Mouse (Mus musculus): Measurements from ENCODE around the gene Tcirg1. TPM values are rescaled to one million over a fixed set of nuclear protein-coding genes. Genes with fewer than 3 reads are reported as not detected.

Gene Tcirg1
- polyA plus RNA-seq, 1 experiment: 45.5 TPM

DNA sequence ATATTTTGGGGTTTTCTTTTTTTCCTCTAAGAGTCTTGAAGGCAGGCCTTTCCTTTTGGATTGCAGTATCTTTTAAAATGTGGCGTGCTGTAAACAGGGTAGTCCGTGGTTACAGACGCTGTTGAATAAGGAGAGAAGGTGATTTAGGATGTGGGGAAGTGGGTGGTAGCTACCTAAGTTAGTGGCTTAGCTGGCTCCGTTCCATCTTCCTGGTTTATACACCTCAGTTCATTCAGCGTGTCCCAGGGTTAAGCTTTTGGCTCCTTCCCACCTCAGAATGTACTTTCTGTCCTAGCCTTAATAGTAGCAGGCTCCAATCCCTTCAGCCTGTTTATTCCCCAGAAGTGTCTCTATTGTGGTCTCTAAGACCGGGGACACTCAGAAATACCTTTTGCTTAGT, 51.8 kb downstream of the Tcirg1 start:
- DNase-seq (ENCODE audit: extremely low spot score in 1 of 2, low spot score in 1 of 2): no peak

GRCm38 (mm10) chr19:3853891-3854290, 53.0 kb downstream of the Tcirg1 start:
- peak in 1 of 2 experiments; percentile 31 for DNase-seq (ENCODE audit: extremely low spot score in 1 of 2, low spot score in 1 of 2)

DNA sequence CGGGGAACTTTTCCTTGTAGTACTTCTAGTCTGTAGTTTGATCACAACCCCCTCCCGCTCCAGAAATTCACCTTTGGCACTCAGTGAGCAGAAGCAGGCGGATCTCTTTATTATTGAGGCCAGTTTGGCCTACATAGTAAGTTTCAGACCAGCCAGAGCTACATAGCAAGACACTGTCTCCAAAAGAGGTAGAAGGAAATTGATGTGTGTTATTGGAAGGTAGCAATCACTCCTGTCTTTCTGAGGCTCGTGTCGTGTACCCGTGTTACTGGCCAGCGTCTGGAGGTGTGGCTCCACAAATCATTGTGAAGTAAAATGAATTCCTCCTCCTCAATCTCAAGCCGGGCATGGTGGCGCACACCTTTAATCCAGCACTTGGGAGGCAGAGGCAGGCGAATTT, 53.8 kb downstream of the Tcirg1 start:
- DNase-seq (ENCODE audit: extremely low spot score in 1 of 2, low spot score in 1 of 2): no peak

DNA sequence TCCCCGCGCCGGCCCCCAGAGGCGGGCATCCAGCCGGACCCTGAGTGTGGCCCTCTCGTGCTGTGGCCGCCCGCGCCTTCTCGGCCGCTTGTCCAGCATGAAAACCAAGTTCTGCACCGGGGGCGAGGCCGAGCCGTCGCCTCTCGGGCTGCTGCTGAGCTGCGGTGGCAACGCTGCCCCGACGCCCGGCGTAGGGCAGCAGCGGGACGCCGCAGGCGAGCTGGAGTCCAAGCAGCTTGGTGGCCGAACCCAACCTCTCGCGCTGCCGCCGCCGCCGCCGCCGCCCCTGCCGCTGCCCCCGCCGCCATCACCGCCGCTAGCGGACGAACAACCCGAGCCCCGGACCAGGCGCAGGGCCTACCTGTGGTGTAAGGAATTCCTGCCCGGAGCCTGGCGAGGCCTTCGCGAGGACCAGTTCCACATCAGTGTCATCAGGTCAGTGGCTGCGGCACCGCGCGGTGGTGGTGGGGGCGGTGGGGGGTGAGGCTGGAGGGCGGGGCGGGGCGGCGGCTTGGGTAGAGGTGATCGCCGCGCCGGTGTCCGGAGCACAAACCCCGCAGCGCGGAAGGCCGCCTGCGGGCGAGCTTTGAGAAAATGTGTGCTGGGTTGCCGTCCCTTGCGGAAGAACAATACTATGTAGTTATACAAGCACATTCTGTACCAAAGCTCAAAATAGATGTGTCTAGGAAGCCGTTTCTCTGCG, 54.8 kb downstream of the Tcirg1 start:
- DNase-seq (ENCODE audit: extremely low spot score in 1 of 2, low spot score in 1 of 2): peak; percentile 23 to 51

DNA sequence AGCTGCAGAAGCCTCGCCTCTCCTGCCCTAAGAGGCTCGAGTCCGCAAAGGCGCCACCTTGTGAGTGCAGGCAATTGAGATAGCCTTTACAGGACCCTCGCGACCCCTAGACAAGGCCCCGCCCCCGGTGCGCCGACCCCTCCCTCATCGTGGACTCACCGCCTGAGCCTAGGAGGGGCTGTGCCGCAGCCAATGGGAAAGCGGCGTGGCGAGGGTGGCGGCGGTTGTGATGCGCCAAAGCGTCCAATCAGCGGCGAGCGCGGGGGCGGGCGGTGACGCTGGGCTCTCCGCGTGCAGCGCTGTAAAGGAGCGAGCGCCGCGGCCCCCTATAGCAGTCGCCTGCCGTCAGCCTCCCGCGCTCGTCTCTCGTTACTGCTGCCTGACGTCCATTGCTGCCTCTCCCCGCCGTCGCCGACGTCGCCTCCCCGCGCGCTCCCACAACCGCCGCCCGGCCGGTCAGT, 55.4 kb downstream of the Tcirg1 start, which contains the start of gene Chka:
Gene Chka (plus strand): TSS at position 272 of the 461 bp plus-strand sequence.
- peak; percentile 94 to 99 for DNase-seq (ENCODE audit: extremely low spot score in 1 of 2, low spot score in 1 of 2)

GRCm38 (mm10) chr19:3850847-3851469, 56.0 kb downstream of the Tcirg1 start:
- no peak for DNase-seq (ENCODE audit: extremely low spot score in 1 of 2, low spot score in 1 of 2)

DNA sequence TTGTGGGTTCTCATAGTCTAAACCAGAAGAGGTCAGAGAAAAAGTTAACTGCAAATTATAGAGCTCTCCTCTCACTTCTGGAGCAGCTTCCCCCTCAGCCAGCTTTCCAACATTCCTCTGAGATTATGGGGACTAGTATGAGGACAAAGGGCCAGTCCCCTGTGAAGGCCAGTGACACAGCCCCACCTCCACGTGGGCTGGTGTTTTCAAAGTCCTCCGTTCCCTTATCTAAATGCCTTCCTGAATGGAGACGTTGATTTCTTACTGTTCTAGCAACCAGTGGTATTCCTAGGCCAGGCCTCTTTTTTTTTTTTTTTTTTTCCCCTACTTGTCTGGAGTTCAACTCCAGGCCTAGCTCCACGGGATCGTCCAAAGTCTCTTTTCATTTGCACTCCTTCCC, 56.9 kb downstream of the Tcirg1 start:
- no peak for DNase-seq (ENCODE audit: extremely low spot score in 1 of 2, low spot score in 1 of 2)

- DNase-seq (ENCODE audit: extremely low spot score in 1 of 2, low spot score in 1 of 2): no peak
Measured at GRCm38 (mm10) chr19:3849251-3849650, 57.7 kb downstream of the Tcirg1 start.

DNA sequence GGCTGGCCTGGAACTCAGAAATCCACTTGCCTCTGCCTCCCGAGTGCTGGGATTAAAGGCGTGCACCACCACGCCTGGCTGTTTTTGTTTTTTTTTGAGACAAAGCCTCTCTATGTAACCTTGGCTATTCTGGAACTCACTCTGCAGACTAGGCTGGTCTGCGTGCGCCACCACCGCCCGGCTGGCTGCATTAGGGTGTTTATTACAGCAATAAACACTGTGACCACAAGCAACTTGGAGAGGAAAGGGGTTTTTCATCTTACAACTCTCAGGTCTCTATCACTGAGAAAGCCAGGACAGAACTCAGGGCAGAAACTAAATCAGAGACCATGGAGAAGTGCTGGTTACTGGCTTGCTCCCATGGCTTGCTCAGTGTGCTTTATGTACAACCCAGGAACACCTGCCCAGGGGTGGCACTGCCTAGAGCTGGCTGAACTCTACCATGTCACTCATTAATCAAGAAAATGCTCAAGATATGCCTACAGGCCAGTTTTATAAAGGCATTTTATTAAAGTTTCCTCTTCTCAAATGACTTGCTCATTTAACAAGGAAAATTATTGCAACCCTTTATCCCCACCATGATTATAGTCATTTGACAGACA, 58.6 kb downstream of the Tcirg1 start:
- DNase-seq (ENCODE audit: extremely low spot score in 1 of 2, low spot score in 1 of 2): no peak

DNA sequence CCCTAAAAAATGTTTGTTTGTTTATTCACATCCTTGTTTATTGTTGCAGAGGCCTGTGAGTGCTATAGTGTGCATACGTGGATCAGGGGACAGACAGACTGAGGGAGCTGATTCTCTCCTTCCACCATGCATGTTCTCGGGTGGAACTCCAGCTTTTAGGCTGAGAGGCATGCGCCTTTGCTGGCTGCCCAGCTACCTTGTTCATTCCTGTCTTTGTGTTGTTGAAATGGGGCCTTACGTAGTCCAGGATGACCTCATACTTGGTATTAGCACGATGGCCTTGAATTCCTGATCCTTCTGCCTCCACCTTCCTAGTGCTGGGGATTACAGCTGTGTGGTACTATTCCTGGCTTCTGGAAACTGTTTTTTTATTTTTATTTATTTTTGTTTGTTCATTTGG, 59.2 kb downstream of the Tcirg1 start:
- no peak for DNase-seq (ENCODE audit: extremely low spot score in 1 of 2, low spot score in 1 of 2)

DNA sequence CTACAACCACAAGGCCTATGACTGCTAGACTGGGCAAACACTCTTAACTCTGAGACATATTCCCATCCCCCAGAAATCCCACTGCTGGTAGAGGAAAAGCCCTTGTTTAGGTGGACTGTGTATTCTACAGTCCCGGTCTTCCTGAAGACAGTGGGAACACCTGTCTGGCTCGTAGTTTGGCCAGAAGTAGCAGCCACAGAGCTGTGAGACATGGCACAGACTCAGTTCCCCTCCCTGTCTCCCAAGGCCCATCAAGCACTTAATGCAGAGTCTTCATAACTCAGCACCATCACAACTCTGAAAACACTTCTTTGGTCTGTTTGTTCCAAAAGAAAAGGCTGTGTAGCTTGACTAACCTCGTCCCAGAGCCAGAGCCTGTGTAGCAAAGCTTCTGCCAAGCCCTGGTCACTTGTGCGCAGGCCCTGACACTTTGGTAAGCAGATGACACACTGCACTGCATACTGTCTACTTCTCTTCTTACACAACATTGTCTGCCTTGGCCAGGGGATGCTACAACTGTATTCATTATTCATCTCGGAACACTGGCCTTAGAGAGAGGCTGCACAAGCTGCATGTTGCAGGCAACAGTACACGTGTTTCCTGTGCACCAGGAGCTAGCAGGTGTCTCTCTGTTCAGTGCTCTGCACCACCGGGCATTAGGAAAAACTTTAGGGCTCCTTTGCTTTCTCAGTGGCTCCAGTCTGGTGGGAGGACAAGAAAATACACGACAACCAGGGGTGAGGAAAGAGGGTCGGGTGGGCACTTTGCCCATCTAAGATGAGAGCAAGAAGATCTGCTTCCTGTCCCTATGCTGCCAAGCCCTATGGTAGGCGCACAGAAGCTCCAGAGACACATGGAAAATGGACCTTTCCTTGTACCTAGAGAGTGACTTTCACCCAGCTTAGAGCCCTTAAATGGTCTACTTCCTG, 60.0 kb downstream of the Tcirg1 start:
- DNase-seq (ENCODE audit: extremely low spot score in 1 of 2, low spot score in 1 of 2): no peak

Other genes starting within 250 kb of the Tcirg1 start
- 4.9 and 5.2 TPM in 2 replicates for gene Lrp5, start 220.6 kb downstream of the Tcirg1 start, polyA plus RNA-seq (2012; rRNA removed)
- 32.8 and 37.2 TPM in 2 replicates for gene 1810055G02Rik, start 198.8 kb downstream of the Tcirg1 start, polyA plus RNA-seq (2012; rRNA removed)
- 36.3 and 37.2 TPM in 2 replicates for gene Kmt5b, start 139.7 kb downstream of the Tcirg1 start, polyA plus RNA-seq (2012; rRNA removed)
- 121 and 123 TPM in 2 replicates for gene Chka, start 55.4 kb downstream of the Tcirg1 start, polyA plus RNA-seq (2012; rRNA removed)
- 283 and 291 TPM in 2 replicates for gene Ndufs8, start 5.6 kb upstream of the Tcirg1 start, polyA plus RNA-seq (2012; rRNA removed)
- 7.9 and 8.5 TPM in 2 replicates for gene Aldh3b1, start 22.7 kb upstream of the Tcirg1 start, polyA plus RNA-seq (2012; rRNA removed)
- 31.5 and 34.7 TPM in 2 replicates for gene Unc93b1, start 28.1 kb upstream of the Tcirg1 start, polyA plus RNA-seq (2012; rRNA removed)
- gene Aldh3b3, start 51.5 kb upstream of the Tcirg1 start, polyA plus RNA-seq (2012; rRNA removed): 0.38 and 0.58 TPM in 2 replicates
- 3.5 and 3.6 TPM in 2 replicates for gene Aldh3b2, start 65.2 kb upstream of the Tcirg1 start, polyA plus RNA-seq (2012; rRNA removed)
- gene Acy3, start 79.4 kb upstream of the Tcirg1 start, polyA plus RNA-seq (2012; rRNA removed): 5.6 and 5.8 TPM in 2 replicates
- gene Tbx10, start 85.6 kb upstream of the Tcirg1 start, polyA plus RNA-seq (2012; rRNA removed): not detected in 2 replicates
- 7.1 and 8.4 TPM in 2 replicates for gene Nudt8, start 93.4 kb upstream of the Tcirg1 start, polyA plus RNA-seq (2012; rRNA removed)
- gene Gm49405, start 93.5 kb upstream of the Tcirg1 start, polyA plus RNA-seq (2012; rRNA removed): 6.3 TPM in 2 replicates
- 287 and 325 TPM in 2 replicates for gene Doc2g, start 96.2 kb upstream of the Tcirg1 start, polyA plus RNA-seq (2012; rRNA removed)
- 248 and 270 TPM in 2 replicates for gene Ndufv1, start 105.7 kb upstream of the Tcirg1 start, polyA plus RNA-seq (2012; rRNA removed)
- 454 and 506 TPM in 2 replicates for gene Gstp1, start 130.9 kb upstream of the Tcirg1 start, polyA plus RNA-seq (2012; rRNA removed)
- gene Gstp2, start 138.9 kb upstream of the Tcirg1 start, polyA plus RNA-seq (2012; rRNA removed): 5.1 and 14.7 TPM in 2 replicates
- gene Gstp3, start 152.4 kb upstream of the Tcirg1 start, polyA plus RNA-seq (2012; rRNA removed): not detected in 2 replicates
- gene Cabp2, start 174.4 kb upstream of the Tcirg1 start, polyA plus RNA-seq (2012; rRNA removed): not detected in 2 replicates
- 50.3 and 58.5 TPM in 2 replicates for gene Cdk2ap2, start 190.0 kb upstream of the Tcirg1 start, polyA plus RNA-seq (2012; rRNA removed)
- 290 and 305 TPM in 2 replicates for gene Pitpnm1, start 192.9 kb upstream of the Tcirg1 start, polyA plus RNA-seq (2012; rRNA removed)
- 162 and 174 TPM in 2 replicates for gene Aip, start 218.7 kb upstream of the Tcirg1 start, polyA plus RNA-seq (2012; rRNA removed)
- gene Gpr152, start 232.7 kb upstream of the Tcirg1 start, polyA plus RNA-seq (2012; rRNA removed): 0.06 and 0.11 TPM in 2 replicates
- gene Cabp4, start 236.9 kb upstream of the Tcirg1 start, polyA plus RNA-seq (2012; rRNA removed): 0.12 and 0.17 TPM in 2 replicates
- 183 and 225 TPM in 2 replicates for gene Coro1b, start 241.5 kb upstream of the Tcirg1 start, polyA plus RNA-seq (2012; rRNA removed)
- 1.9 and 2.3 TPM in 2 replicates for gene Ptprcap, start 246.5 kb upstream of the Tcirg1 start, polyA plus RNA-seq (2012; rRNA removed)